Mouse (Mus musculus) ES-E14 (cell line): ENCODE data around the gene Sin3a.

Experiments used
- CHD2 ChIP-seq: IDR thresholded peaks from 2 replicates; pipeline ENCODE4 v1.6.1; 2014; ENCODE audit warnings: mild to moderate bottlenecking, low read depth, low read length, inconsistent platforms
- HCFC1 ChIP-seq: IDR thresholded peaks from 2 replicates; pipeline ENCODE4 v1.6.1; 2012; ENCODE audit warnings: low read length, inconsistent platforms, borderline replicate concordance; ENCODE audit not compliant: insufficient read depth
- MAFK ChIP-seq: IDR thresholded peaks from 2 replicates; pipeline ENCODE4 v1.6.1; 2014; ENCODE audit warnings: mild to moderate bottlenecking, low read depth, low read length, inconsistent platforms; ENCODE audit not compliant: insufficient read depth
- ZC3H11A ChIP-seq: IDR thresholded peaks from 2 replicates; pipeline ENCODE4 v1.6.1; 2012; ENCODE audit warnings: low read depth, mild to moderate bottlenecking, inconsistent platforms, low read length, borderline replicate concordance
- ZNF384 ChIP-seq: IDR thresholded peaks from 2 replicates; pipeline ENCODE4 v1.6.1; 2012; ENCODE audit warnings: low read depth, low read length, inconsistent platforms

- TF ChIP-seq CHD2 = no peak
- TF ChIP-seq MAFK = no peak
- TF ChIP-seq ZC3H11A = no peak
- TF ChIP-seq HCFC1 = no peak
- TF ChIP-seq ZNF384 = no peak
These were observed 65.9 kb downstream of the Sin3a start for GRCm38 (mm10) chr9:57137777-57138176.
